Mouse (Mus musculus): ENCODE measurements around the gene Lsm10. TPM values are rescaled to one million over a fixed set of nuclear protein-coding genes. Genes with fewer than 3 reads are reported as not detected.

Gene Lsm10
- polyA plus RNA-seq, 1 experiment from 2014 or later: 52.4 TPM

DNA sequence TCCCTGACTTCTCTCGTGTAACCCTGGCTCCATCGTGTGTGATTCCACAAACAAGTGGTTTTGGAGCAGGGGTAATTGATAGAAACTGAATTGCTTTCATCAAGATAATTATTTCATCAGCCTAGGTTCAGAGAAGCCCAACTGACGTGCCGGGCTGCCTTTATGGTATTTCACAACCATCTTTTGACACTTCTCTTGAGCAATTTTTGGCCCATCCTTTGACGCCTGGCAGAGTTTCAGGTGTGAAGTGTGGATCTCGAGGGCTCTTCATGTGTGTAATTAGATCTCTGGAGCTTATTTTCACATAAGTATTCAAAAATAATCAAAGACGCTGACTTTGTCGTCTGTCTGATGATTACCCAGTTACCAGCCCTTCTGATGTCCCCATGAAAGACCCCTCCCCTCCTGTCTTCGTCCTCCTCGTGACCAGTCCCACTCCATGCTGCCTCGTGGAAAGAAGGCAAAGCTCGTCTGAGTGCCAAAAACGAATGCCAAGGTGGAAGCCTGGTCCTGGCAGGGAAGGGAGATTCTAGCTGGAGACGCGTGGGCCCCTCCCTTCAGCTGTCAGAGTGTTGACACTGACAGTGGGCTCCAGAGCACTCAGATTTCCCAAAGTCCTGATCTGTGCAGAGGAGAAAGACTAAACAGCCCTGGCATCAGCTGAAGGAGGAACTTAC lies 28.9 kb upstream of the Lsm10 start:
- no peak overlapping the region for H3K27ac ChIP-seq (ENCODE audit: low read length)
- no peak overlapping the region for H3K9ac ChIP-seq (ENCODE audit: low read length)
- H3K4me1 ChIP-seq (ENCODE audit: control insufficient read depth, insufficient read depth, low read length): no peaks in the 10 kb centered on the region
- no peak overlapping the region for H3K4me3 ChIP-seq (replicated peaks; ENCODE audit: low read length)
- H3K9me3 ChIP-seq (replicated peaks; ENCODE audit: control insufficient read depth, low read length): no peaks in the 10 kb centered on the region
- no peaks in the 10 kb centered on the region for H3K27me3 ChIP-seq (ENCODE audit: control insufficient read depth, insufficient read depth, low read length)
- ATAC-seq (ENCODE audit: insufficient read depth, low FRiP score): no peak
- no peak overlapping the region for H3K4me2 ChIP-seq (ENCODE audit: low read depth, low read length)
- no peaks in the 10 kb centered on the region for H3K36me3 ChIP-seq (ENCODE audit: control insufficient read depth, insufficient read depth, low read length)
- WGBS: 67% methylated on average over 15 of the region's 15 CpGs

- no peak for ATAC-seq (ENCODE audit: insufficient read depth, low FRiP score)
- H3K4me2 ChIP-seq (ENCODE audit: low read depth, low read length): no peak overlapping the region
- no peaks in the 10 kb centered on the region for H3K36me3 ChIP-seq (ENCODE audit: control insufficient read depth, insufficient read depth, low read length)
- no peak overlapping the region for H3K4me3 ChIP-seq (replicated peaks; ENCODE audit: low read length)
- no peaks in the 10 kb centered on the region for H3K9me3 ChIP-seq (replicated peaks; ENCODE audit: control insufficient read depth, low read length)
- no peaks in the 10 kb centered on the region for H3K27me3 ChIP-seq (ENCODE audit: control insufficient read depth, insufficient read depth, low read length)
- H3K27ac ChIP-seq (ENCODE audit: low read length): no peak overlapping the region
- no peaks in the 10 kb centered on the region for H3K4me1 ChIP-seq (ENCODE audit: control insufficient read depth, insufficient read depth, low read length)
- H3K9ac ChIP-seq (ENCODE audit: low read length): no peak overlapping the region
- 85% methylated on average over 6 of the region's 6 CpGs for WGBS
Observed at GRCm38 (mm10) chr4:126068842-126069241, 27.6 kb upstream of the Lsm10 start.

GRCm38 (mm10) chr4:126077833-126078232 lies 18.6 kb upstream of the Lsm10 start:
- no peak for ATAC-seq (ENCODE audit: insufficient read depth, low FRiP score)
- no peaks in the 10 kb centered on the region for H3K9me3 ChIP-seq (replicated peaks; ENCODE audit: control insufficient read depth, low read length)
- no peaks in the 10 kb centered on the region for H3K4me1 ChIP-seq (ENCODE audit: control insufficient read depth, insufficient read depth, low read length)
- H3K4me3 ChIP-seq (replicated peaks; ENCODE audit: low read length): no peak overlapping the region
- no peaks in the 10 kb centered on the region for H3K27me3 ChIP-seq (ENCODE audit: control insufficient read depth, insufficient read depth, low read length)
- H3K27ac ChIP-seq (ENCODE audit: low read length): no peak overlapping the region
- H3K9ac ChIP-seq (ENCODE audit: low read length): no peak overlapping the region
- H3K4me2 ChIP-seq (ENCODE audit: low read depth, low read length): no peak overlapping the region
- no peaks in the 10 kb centered on the region for H3K36me3 ChIP-seq (ENCODE audit: control insufficient read depth, insufficient read depth, low read length)
- 69% methylated on average over 6 of the region's 6 CpGs for WGBS

DNA sequence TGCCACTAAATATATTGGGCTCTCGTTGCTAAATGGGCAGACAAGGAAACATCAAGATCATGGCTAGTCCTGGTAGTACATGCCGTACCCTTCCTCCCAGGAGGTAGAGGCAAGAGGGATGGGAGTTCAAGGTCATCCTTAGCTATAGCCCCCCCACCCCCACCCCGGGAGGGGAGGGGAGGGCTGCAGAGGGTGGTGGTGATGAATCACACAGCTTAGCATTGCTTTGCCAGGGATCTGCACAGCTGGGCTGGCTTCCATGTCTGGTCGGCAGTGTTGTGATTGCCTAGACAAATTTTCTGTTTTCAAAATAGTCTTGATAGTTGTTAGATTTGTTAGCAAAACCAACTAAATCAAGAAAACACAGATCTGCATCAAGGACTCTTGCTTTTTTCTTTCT lies 17.2 kb upstream of the Lsm10 start:
- H3K9me3 ChIP-seq (replicated peaks; ENCODE audit: control insufficient read depth, low read length): no peaks in the 10 kb centered on the region
- no peak overlapping the region for H3K27ac ChIP-seq (ENCODE audit: low read length)
- no peak overlapping the region for H3K4me3 ChIP-seq (replicated peaks; ENCODE audit: low read length)
- no peak overlapping the region for H3K4me2 ChIP-seq (ENCODE audit: low read depth, low read length)
- no peaks in the 10 kb centered on the region for H3K27me3 ChIP-seq (ENCODE audit: control insufficient read depth, insufficient read depth, low read length)
- no peak for ATAC-seq (ENCODE audit: insufficient read depth, low FRiP score)
- no peaks in the 10 kb centered on the region for H3K4me1 ChIP-seq (ENCODE audit: control insufficient read depth, insufficient read depth, low read length)
- H3K36me3 ChIP-seq (ENCODE audit: control insufficient read depth, insufficient read depth, low read length): no peaks in the 10 kb centered on the region
- WGBS: 64% methylated on average over 4 of the region's 4 CpGs
- H3K9ac ChIP-seq (ENCODE audit: low read length): no peak overlapping the region

DNA sequence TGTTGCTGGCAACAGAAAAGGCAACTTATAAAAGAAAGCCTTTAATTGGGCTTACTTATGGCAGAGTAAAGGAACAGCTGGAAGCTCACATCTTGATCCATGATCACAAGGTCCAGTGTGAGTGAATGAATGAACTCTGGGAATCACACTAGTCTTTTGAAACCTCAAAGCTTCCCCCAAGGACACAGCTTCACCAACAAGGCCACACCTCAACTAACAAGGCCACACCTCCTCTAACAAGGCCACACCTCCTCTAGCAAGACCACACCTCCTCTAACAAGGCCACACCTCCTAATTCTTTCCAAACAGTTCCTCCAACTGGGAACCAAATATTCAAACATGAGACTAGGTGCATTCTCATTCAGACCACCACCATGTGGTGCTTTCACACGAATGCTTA lies 14.8 kb upstream of the Lsm10 start:
- ATAC-seq (ENCODE audit: insufficient read depth, low FRiP score): no peak
- 93% methylated on average over 1 of the region's 1 CpGs for WGBS

DNA sequence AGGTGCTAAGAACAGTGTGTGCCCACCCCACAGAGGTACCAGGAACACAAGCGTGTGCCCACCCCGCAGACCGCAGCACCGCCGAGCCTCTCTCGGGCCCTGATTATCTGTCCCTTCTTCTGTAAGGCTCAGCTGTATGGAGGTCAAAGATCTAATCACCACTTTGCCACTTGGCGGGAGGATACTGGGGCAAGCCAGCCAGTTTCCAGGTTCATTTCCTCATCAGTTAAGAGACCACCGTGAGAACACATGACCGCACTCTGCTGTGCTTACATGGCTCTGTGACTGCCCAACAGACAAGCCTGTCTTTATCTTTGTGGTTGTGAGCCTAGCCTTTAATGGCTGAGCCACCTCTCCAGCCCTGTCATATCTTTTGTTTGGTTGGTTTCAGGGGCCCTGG lies 13.4 kb upstream of the Lsm10 start:
- H3K9ac ChIP-seq (ENCODE audit: low read length): no peak overlapping the region
- no peaks in the 10 kb centered on the region for H3K4me1 ChIP-seq (ENCODE audit: control insufficient read depth, insufficient read depth, low read length)
- H3K4me2 ChIP-seq (ENCODE audit: low read depth, low read length): no peak overlapping the region
- no peak for ATAC-seq (ENCODE audit: insufficient read depth, low FRiP score)
- WGBS: 75% methylated on average over 9 of the region's 9 CpGs
- no peak overlapping the region for H3K4me3 ChIP-seq (replicated peaks; ENCODE audit: low read length)
- H3K27me3 ChIP-seq (ENCODE audit: control insufficient read depth, insufficient read depth, low read length): no peaks in the 10 kb centered on the region
- H3K27ac ChIP-seq (ENCODE audit: low read length): no peak overlapping the region
- no peaks in the 10 kb centered on the region for H3K36me3 ChIP-seq (ENCODE audit: control insufficient read depth, insufficient read depth, low read length)
- no peaks in the 10 kb centered on the region for H3K9me3 ChIP-seq (replicated peaks; ENCODE audit: control insufficient read depth, low read length)

More for the DNA sequence above, 14.8 kb upstream of the Lsm10 start:
- no peaks in the 10 kb centered on the region for H3K4me1 ChIP-seq (ENCODE audit: control insufficient read depth, insufficient read depth, low read length)
- H3K4me3 ChIP-seq (replicated peaks; ENCODE audit: low read length): no peak overlapping the region
- H3K36me3 ChIP-seq (ENCODE audit: control insufficient read depth, insufficient read depth, low read length): no peaks in the 10 kb centered on the region
- H3K27ac ChIP-seq (ENCODE audit: low read length): no peak overlapping the region
- H3K9me3 ChIP-seq (replicated peaks; ENCODE audit: control insufficient read depth, low read length): no peaks in the 10 kb centered on the region
- no peaks in the 10 kb centered on the region for H3K27me3 ChIP-seq (ENCODE audit: control insufficient read depth, insufficient read depth, low read length)
- no peak overlapping the region for H3K9ac ChIP-seq (ENCODE audit: low read length)
- H3K4me2 ChIP-seq (ENCODE audit: low read depth, low read length): no peak overlapping the region

- no peaks in the 10 kb centered on the region for H3K9me3 ChIP-seq (replicated peaks; ENCODE audit: control insufficient read depth, low read length)
- no peak overlapping the region for H3K4me2 ChIP-seq (ENCODE audit: low read depth, low read length)
- H3K4me1 ChIP-seq (ENCODE audit: control insufficient read depth, insufficient read depth, low read length): no peaks in the 10 kb centered on the region
- H3K36me3 ChIP-seq (ENCODE audit: control insufficient read depth, insufficient read depth, low read length): no peaks in the 10 kb centered on the region
- WGBS: 61% methylated on average over 8 of the region's 8 CpGs
- ATAC-seq (ENCODE audit: insufficient read depth, low FRiP score): no peak
- H3K4me3 ChIP-seq (replicated peaks; ENCODE audit: low read length): no peak overlapping the region
- H3K27ac ChIP-seq (ENCODE audit: low read length): no peak overlapping the region
- H3K9ac ChIP-seq (ENCODE audit: low read length): no peak overlapping the region
- H3K27me3 ChIP-seq (ENCODE audit: control insufficient read depth, insufficient read depth, low read length): no peaks in the 10 kb centered on the region
Observed at GRCm38 (mm10) chr4:126084382-126084781, 12.0 kb upstream of the Lsm10 start.

DNA sequence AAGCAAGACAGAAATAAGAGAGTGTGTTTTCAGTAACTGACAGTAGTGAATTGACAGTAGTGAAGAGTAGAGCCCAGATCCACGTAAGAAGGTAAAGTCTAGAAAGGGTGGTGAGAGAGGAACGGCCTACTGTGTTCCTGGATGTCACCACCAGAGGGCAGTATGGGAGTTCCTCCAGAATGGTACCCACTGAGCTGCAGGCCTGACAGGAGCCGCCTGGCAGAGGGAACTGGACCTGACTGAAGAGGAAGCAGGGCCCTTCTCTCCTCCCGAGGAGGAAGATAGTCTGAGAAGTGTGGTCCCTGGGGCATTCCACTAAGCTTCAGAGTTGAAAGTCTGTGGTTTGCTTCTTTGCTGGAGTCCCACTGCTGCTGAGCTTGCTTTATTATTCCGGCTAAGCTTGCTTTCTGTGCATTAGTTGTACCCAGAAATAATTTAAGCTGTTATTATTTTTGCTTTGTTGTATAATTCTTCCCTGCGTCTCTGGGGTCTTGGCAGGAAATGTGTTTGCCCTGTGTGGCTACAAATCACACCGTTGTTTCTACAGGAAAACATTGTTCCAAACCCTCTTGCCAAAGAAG lies 10.3 kb upstream of the Lsm10 start:
- Histone ChIP-seq H3K27me3 (ENCODE audit: control insufficient read depth, insufficient read depth, low read length) (no peaks in the 10 kb centered on the region), H3K4me3 (replicated peaks; ENCODE audit: low read length) (no peak overlapping the region), H3K9me3 (replicated peaks; ENCODE audit: control insufficient read depth, low read length) (no peaks in the 10 kb centered on the region), H3K36me3 (ENCODE audit: control insufficient read depth, insufficient read depth, low read length) (no peaks in the 10 kb centered on the region), H3K4me2 (ENCODE audit: low read depth, low read length) (no peak overlapping the region), H3K4me1 (ENCODE audit: control insufficient read depth, insufficient read depth, low read length) (no peaks in the 10 kb centered on the region), H3K9ac (ENCODE audit: low read length) (no peak overlapping the region), H3K27ac (ENCODE audit: low read length) (no peak overlapping the region)
- ATAC-seq (ENCODE audit: insufficient read depth, low FRiP score): peak; percentile 80
- WGBS: 27% methylated on average over 7 of the region's 7 CpGs

- Histone ChIP-seq H3K27me3 (ENCODE audit: control insufficient read depth, insufficient read depth, low read length) (no peaks in the 10 kb centered on the region), H3K4me1 (ENCODE audit: control insufficient read depth, insufficient read depth, low read length) (no peaks in the 10 kb centered on the region), H3K9ac (ENCODE audit: low read length) (no peak overlapping the region), H3K9me3 (replicated peaks; ENCODE audit: control insufficient read depth, low read length) (no peaks in the 10 kb centered on the region), H3K4me3 (replicated peaks; ENCODE audit: low read length) (no peak overlapping the region), H3K36me3 (ENCODE audit: control insufficient read depth, insufficient read depth, low read length) (no peaks in the 10 kb centered on the region), H3K27ac (ENCODE audit: low read length) (no peak overlapping the region), H3K4me2 (ENCODE audit: low read depth, low read length) (no peak overlapping the region)
- ATAC-seq (ENCODE audit: insufficient read depth, low FRiP score): peak; percentile 38; the same call in 1 of the 2 replicates
- WGBS: 57% methylated on average over 7 of the region's 7 CpGs
Observed at GRCm38 (mm10) chr4:126090101-126090847, 6.1 kb upstream of the Lsm10 start.

Measured in stomach, embryonic 16.5 days (tissue).